Mouse (Mus musculus) midbrain, embryonic 13.5 days (tissue): ENCODE measurements around the gene Gabarap. TPM values are rescaled to one million over a fixed set of nuclear protein-coding genes. Genes with fewer than 3 reads are reported as not detected.
"Not testable (repeated sequence)": the region's sequence is repeated elsewhere in the genome, so short reads cannot be mapped to it uniquely, and the experiment has no call there.

Experiments used
- ATAC-seq: fragments of 200-750 bp; cut with Nextera tagmentation; 2 replicates; pipeline ENCODE4 v1.8.0; 2017; ENCODE audit warnings: mild to moderate bottlenecking, moderate TSS enrichment, moderate library complexity
- H3K27ac ChIP-seq: fragments of 300-500 bp; sonication (generic); 2 replicates; pipeline ENCODE4 v1.5.1; 2015; ENCODE audit warnings: inconsistent platforms, mild to moderate bottlenecking, moderate library complexity
- H3K27me3 ChIP-seq: fragments of 300-500 bp; sonication (generic); 2 replicates; pipeline ENCODE4 v1.6.1; 2015; ENCODE audit warnings: mild to moderate bottlenecking, inconsistent platforms
- H3K36me3 ChIP-seq: fragments of 300-500 bp; sonication (generic); 2 replicates; pipeline ENCODE4 v1.6.1; 2015; ENCODE audit warnings: mild to moderate bottlenecking, inconsistent platforms
- H3K4me1 ChIP-seq: fragments of 300-500 bp; sonication (generic); replicated peaks from 2 replicates; pipeline ENCODE4 v1.6.1; 2015; ENCODE audit warnings: inconsistent platforms
- H3K4me2 ChIP-seq: fragments of 300-500 bp; sonication (generic); replicated peaks from 2 replicates; pipeline ENCODE4 v1.6.1; 2015; ENCODE audit warnings: moderate library complexity, mild to moderate bottlenecking, inconsistent platforms
- H3K4me3 ChIP-seq: fragments of 300-500 bp; sonication (generic); replicated peaks from 2 replicates; pipeline ENCODE4 v1.5.1; 2015; ENCODE audit warnings: mild to moderate bottlenecking, inconsistent platforms
- H3K9ac ChIP-seq: fragments of 300-500 bp; sonication (generic); replicated peaks from 2 replicates; pipeline ENCODE4 v1.6.1; 2015; ENCODE audit warnings: mild to moderate bottlenecking, inconsistent platforms
- H3K9me3 ChIP-seq: fragments of 300-500 bp; sonication (generic); 2 replicates; pipeline ENCODE4 v1.6.1; 2016; ENCODE audit warnings: mild to moderate bottlenecking, inconsistent platforms
- WGBS: fragments of 180-500 bp; shearing (Covaris S2); methylation state at CpG from one replicate; pipeline ENCODE4 v1.1.7; 2015; 5-methylcytosine and 5-hydroxymethylcytosine counted together
- polyA plus RNA-seq: library from polyadenylated mRNA; unstranded; fragments of >200 nt; fragmentation: Nextera tagmentation; extraction: Ambion mirVana; gene quantifications from 2 replicates; pipeline ENCODE4 v1.2.1, GENCODE M21; 2015

Gabarap gene
- 611 and 625 TPM in 2 replicates for polyA plus RNA-seq

DNA sequence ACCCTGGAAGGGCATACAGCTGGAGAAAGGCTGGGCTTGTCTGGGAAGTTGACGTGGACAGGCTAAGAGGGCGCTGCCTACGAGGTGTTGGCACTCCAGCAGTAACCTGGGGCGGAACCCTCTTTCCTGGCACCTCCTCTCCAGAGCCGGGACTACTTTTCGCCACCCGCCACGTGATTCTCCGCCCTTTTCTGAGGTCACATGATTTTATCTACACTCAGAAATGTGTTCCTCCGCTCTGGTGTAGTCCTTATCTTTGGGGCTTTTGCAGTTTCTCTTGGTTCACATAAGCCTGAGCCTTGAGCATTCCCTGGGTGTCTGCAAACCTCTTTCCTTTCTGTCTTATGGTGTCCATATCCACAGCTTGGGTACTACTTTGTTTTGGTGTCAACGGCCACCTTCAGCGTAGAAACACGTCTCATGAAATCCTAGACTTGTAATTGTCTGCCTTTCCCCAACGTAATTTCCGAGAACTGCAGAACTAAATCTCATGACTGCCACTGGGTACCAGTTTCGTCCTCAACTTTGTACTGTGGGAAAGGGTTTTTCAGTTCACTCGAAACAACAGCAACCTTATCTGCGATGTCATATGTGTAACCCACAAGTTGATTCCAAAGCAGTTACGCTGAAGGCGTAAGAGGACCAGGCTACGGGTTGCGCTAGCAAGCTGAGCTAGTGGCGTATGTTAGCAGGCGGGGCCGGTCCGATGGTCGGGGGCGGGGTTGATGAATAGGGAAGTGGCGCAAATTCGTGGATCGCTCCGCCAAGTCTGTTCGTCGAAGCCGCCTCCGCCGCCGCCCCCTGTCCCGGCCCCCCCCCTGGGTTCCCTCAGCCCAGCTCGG lies at the start of gene Gabarap:
TSS of gene Gabarap (plus strand) at position 294 of the 842 bp plus-strand sequence.
- Histone ChIP-seq H3K4me2 (peak within 1 kb of the TSS; percentile 72), H3K27ac (peak within 1 kb of the TSS; percentile 93), H3K9me3 (no peaks in the 10 kb centered on the region), H3K36me3 (peaks cover 55% of the 10 kb centered on the region), H3K27me3 (no peaks in the 10 kb centered on the region), H3K4me3 (peak within 1 kb of the TSS; percentile 75), H3K9ac (peak within 1 kb of the TSS; percentile 86), H3K4me1 (peaks cover 30% of the 10 kb centered on the region)
- under 1% methylated on average over 40 of the region's 40 CpGs for WGBS
- ATAC-seq: peak; percentile 62

DNA sequence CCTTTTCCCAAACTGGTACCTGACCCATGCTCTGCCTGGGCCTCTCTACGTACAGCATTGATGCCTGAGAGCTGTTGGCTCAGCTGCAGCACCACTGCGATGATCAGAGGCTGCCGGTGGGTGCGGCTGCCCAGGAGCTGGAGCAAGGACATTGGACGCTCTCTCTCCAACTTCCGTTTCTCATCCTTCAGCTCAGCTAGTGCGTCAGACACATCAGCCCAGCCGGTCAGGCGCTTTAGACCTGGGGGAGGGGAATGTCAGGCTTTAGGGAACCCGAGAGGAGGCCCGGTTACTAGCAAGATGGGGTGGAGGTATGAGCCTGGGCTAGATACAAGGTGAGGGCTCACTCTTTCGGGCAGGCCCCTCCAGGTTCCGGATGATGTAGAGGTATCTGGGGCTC lies 45.7 kb upstream of the Gabarap start:
- no peaks in the 10 kb centered on the region for H3K9me3 ChIP-seq
- WGBS: 78% methylated on average over 13 of the region's 13 CpGs
- no peak overlapping the region for H3K4me3 ChIP-seq
- no peak for ATAC-seq
- H3K27ac ChIP-seq: no peak overlapping the region
- no peaks in the 10 kb centered on the region for H3K27me3 ChIP-seq
- no peak overlapping the region for H3K9ac ChIP-seq
- no peaks in the 10 kb centered on the region for H3K36me3 ChIP-seq
- no peak overlapping the region for H3K4me2 ChIP-seq
- peaks cover 16% of the 10 kb centered on the region for H3K4me1 ChIP-seq

DNA sequence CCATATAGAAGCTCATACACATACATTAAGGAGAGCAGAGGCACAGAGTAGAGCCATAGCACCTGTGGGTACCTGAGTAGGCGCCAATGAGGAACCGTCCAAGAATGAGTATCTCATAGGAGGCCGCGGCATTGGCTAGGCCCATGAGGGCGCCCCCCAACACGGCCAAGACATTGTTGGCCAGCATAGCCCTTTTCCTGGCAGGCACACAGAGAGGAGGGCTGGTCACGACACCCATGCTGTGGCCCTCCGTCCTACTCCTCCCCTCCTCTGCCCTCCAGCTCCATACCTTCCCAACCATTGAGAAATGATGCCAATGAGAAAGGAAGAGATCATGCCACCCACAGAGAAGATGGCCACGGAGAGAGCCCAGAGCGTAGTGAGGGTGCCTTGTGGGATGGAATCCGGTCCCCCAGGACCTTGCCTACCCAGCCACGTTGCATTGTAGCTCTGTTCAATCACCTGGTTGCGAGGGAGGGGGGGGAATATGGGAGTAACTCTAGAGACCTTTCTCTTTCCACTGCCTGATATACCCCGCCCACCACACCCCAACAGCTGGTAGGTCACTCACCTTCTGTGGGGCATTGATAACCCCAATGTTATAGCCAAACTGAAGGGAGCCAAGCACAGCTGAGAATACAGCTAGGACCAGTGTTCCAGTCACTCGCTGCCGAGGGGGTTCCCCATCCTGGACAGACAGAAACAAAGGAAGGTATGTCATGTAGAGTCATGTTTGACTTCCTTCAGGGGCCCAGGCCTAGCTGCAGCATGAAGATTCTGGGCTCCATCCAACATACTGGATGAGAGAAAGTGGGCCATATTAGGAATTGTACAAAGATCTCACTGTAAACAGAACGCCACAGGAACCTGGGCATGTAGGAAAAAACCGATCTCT lies 44.7 kb upstream of the Gabarap start:
- 94% methylated on average over 18 of the region's 18 CpGs for WGBS

DNA sequence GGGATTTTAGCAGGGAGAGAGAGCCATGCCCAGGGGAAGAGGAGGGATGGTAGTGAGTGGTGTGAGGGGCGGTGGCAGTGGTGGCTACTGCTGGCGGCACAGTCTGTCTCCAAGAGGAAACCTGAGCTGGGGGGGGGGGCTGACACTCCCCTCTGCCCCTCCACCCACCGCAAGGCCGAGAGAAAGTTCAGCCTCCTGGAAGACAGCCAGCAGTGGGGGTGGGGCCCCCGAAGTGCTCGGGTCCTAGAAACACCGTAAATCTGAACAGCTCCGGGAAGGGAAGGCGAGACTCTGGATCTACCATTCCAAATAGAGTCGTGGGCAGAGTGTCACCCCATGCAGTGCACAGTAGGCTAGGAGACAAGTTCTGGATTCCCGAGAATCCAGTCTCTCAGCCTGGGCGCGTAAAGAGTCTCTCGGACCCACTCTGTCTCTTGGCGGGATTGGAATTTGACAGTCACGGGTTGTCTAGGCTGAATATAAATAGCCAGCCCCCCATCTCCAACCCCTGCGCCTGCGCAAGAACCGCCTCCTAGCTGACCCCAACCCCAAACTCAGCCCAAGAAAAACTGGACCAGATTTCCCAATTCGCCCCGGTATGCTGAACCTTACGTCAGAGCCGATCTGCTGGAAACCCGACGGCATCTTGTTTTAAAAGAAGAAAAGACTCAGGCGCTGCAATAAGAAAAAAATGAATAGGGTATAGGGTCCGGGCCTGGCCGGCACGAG lies 43.4 kb upstream of the Gabarap start:
- H3K36me3 ChIP-seq: no peaks in the 10 kb centered on the region
- H3K27me3 ChIP-seq: 0 out of 2 replicates have a peak, but pooled peaks cover 14% of the 10 kb centered on the region
- H3K4me2 ChIP-seq: peak overlapping the region; percentile 59
- peak overlapping the region; percentile 46 for H3K9ac ChIP-seq
- 2% methylated on average over 29 of the region's 29 CpGs for WGBS
- peaks cover 16% of the 10 kb centered on the region for H3K4me1 ChIP-seq
- H3K4me3 ChIP-seq: peak overlapping the region; percentile 44
- peak; percentile 32 for ATAC-seq
- H3K27ac ChIP-seq: 0 out of 2 replicates have a peak overlapping the region, but pooled peaks have one; percentile 2
- no peaks in the 10 kb centered on the region for H3K9me3 ChIP-seq

More for the DNA sequence above, 44.7 kb upstream of the Gabarap start:
- Histone ChIP-seq H3K4me1 (peaks cover 16% of the 10 kb centered on the region), H3K36me3 (no peaks in the 10 kb centered on the region), H3K9ac (no peak overlapping the region), H3K9me3 (no peaks in the 10 kb centered on the region), H3K4me2 (no peak overlapping the region), H3K4me3 (no peak overlapping the region), H3K27me3 (0 out of 2 replicates have a peak, but pooled peaks cover 6% of the 10 kb centered on the region), H3K27ac (no peak overlapping the region)
- no peak for ATAC-seq

DNA sequence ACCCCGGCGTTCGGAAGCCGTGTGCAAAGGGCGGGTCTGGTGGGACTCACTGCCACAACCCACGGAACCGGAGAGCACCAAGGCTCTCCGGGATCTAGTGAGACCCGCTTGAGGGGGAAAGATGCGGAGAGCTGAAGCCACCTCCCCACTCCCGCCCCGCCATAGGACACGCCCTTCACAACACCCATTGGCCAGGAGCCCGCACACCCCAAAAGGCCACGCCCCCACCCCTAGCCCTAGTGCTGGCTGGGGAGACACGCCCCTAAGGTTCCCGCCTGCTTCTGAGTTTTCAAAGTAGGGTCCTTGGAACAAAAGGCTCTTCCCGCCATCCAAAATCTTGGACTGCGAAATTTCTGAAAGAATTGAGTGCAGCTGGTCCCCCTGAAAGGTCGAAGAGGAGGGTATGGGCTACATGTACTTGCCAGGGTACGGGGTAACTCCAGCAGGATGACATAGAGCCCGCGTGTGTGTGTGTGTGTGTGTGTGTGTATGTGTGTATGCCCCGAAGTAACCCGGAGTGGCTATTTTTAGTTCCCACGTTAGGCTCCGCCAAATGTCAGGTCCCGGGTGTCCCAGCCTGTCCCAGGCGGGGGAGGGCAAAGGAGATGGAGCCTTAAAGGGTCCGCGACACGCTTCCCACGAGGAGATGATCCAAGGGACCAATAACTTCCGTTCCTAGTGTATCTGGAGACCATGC lies 42.7 kb upstream of the Gabarap start, which contains the start of gene Slc2a4:
TSS of gene Slc2a4 (minus strand) at position 123 of the 697 bp plus-strand sequence.
- no peaks in the 10 kb centered on the region for H3K36me3 ChIP-seq
- ATAC-seq: peak; percentile 94
- peak within 1 kb of the TSS; percentile 59 for H3K4me2 ChIP-seq
- 0 out of 2 replicates have a peak, but pooled peaks cover 18% of the 10 kb centered on the region for H3K27me3 ChIP-seq
- peak within 1 kb of the TSS; percentile 46 for H3K9ac ChIP-seq
- H3K9me3 ChIP-seq: no peaks in the 10 kb centered on the region
- H3K27ac ChIP-seq: peak within 1 kb of the TSS; percentile 49
- peaks cover 16% of the 10 kb centered on the region for H3K4me1 ChIP-seq
- under 1% methylated on average over 34 of the region's 34 CpGs for WGBS
- H3K4me3 ChIP-seq: peak within 1 kb of the TSS; percentile 44

DNA sequence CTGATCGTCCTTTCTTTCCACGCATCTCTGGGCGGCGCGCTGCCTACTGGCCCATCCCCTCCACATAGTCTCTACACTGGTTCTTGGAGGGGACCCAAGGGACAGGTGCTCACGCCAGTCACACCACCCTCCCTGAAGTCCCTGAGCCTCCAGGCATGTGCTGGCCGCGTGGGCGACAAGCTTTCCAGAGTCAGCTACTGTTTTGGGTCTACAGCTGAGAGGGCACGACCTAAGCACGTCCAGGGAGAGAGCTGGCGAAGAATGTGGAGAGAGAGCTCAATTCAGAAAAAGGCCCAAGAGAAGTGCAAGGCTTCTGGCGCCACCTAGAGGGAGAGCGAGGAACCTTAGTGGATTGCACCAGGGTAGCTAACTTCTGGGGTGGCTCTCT lies 42.2 kb upstream of the Gabarap start:
- under 1% methylated on average over 14 of the region's 14 CpGs for whole genome bisulfite sequencing
- ATAC-seq: peak; percentile 71
- peak overlapping the region; percentile 59 for H3K4me2 ChIP-seq
- H3K4me1 ChIP-seq: peaks cover 16% of the 10 kb centered on the region
- H3K9ac ChIP-seq: no peak overlapping the region; the same call in 1 of the 2 replicates
- no peaks in the 10 kb centered on the region for H3K9me3 ChIP-seq
- peak overlapping the region; percentile 49 for H3K27ac ChIP-seq
- H3K36me3 ChIP-seq: no peaks in the 10 kb centered on the region
- H3K4me3 ChIP-seq: peak overlapping the region; percentile 44
- H3K27me3 ChIP-seq: 0 out of 2 replicates have a peak, but pooled peaks cover 18% of the 10 kb centered on the region

DNA sequence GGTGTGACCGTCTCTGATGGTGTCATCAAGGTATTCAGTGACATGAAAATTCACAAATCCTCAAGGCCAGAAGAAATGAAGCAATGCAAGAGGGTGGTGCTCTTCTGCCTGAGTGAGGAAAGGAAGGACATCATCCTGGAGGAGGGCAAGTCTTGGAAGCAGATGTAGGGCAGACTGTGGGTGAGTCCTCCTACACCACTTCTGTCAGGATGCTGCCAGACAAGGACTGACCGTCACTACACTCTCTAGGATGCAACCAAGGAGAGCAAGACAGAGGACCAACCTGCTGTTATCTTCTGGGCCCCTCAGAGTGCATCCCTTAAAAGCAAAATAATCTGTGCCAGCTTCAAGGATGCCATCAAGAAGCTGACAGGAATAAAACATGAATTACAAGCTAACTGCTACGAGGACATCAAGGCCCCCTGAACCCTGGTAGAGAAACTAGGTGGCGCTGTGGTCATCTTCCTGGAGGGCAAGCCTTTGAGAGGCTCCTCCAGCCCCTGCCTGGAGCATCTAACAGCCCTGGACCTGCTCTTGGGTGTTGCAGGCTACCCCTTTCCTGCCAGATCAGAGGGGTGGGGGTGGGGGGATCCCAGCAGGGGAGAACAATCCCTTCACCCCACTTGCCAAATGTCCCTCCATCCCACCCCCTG lies 40.0 kb upstream of the Gabarap start:
- 38% methylated on average over 4 of the region's 4 CpGs for WGBS
- 0 out of 2 replicates have a peak, but pooled peaks cover 18% of the 10 kb centered on the region for H3K27me3 ChIP-seq
- no peak overlapping the region for H3K27ac ChIP-seq
- no peak overlapping the region for H3K4me2 ChIP-seq
- peaks cover 16% of the 10 kb centered on the region for H3K4me1 ChIP-seq
- H3K9ac ChIP-seq: no peak overlapping the region
- H3K9me3 ChIP-seq: no peaks in the 10 kb centered on the region
- no peak overlapping the region for H3K4me3 ChIP-seq
- no peak for ATAC-seq
- H3K36me3 ChIP-seq: no peaks in the 10 kb centered on the region

DNA sequence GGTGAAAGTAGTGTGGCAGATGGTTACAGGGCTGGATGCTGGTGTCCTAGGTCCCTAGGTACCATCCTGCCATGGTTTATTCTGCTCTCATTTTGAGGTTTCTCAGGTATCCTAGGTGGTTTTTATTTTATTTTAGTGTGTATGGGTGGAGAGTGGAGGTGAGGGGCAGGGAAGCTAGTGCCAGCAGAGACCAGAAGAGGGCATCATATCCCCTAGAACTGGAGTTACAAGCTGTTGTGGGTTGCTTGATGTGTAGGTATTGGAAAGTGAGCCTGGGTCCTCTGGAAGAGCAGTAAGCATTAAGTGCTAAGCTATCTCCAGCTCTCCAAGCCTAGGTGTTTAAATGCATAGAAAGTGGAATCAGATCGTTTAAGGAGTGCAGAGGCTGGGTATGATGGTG lies 38.7 kb upstream of the Gabarap start:
- H3K4me1 ChIP-seq: peaks cover 14% of the 10 kb centered on the region
- H3K4me3 ChIP-seq: no peak overlapping the region
- H3K9me3 ChIP-seq: no peaks in the 10 kb centered on the region
- no peak for ATAC-seq
- H3K27ac ChIP-seq: no peak overlapping the region
- WGBS: 40% methylated on average over 1 of the region's 1 CpGs
- H3K4me2 ChIP-seq: no peak overlapping the region
- H3K36me3 ChIP-seq: no peaks in the 10 kb centered on the region
- H3K27me3 ChIP-seq: 0 out of 2 replicates have a peak, but pooled peaks cover 18% of the 10 kb centered on the region
- no peak overlapping the region for H3K9ac ChIP-seq

DNA sequence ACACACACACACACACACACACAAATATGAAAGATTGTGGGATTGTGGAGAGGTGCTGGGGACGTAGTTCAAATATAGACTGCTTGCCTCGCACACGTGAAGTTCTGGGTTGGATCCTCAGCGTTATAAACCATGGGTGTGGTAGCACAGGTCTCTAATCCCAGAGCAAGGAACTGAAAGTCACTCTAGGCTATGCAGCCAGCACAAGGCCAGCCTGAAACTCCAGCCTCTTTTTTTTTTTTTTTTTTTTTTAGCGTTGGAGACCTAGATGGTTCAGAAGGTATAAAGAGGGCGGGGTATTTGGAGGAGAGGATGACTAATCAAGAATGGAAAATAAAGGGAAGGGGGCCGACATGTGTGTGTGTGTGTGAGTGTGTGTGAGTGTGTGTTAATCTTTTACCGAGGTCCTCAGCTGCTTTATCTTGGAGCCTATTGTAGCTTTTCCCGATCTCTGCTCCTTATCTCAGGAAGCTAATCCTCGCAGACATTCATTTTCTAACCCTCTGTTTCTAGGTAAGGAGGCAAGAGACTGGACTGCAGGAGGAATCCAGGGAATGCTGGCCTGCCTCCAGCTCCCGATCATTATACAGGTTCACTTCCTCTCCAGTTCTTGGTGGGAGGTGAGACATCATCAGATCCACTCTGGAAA lies 37.6 kb upstream of the Gabarap start:
- peaks cover 5% of the 10 kb centered on the region for H3K4me1 ChIP-seq
- H3K27ac ChIP-seq: no peak overlapping the region

DNA sequence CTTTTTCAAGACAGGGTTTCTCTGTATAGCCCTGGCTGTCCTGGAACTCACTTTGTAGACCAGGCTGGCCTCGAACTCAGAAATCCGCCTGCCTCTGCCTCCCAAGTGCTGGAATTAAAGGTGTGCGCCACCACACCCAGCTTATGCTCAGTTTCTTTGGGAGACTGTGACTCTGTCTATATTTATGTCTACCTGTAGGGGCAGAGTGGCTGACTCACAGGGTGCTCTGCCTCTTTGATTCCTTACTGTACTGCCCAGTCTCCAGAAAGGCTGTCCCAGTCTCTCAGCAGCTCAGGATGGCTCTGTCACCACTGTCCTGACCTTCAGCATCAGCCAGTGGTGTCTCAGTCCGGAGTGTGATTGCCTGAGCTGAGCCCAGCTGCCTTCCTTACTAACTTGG lies 35.3 kb upstream of the Gabarap start:
- H3K9me3 ChIP-seq, H3K9ac ChIP-seq, H3K27ac ChIP-seq, ATAC-seq, H3K4me2 ChIP-seq, H3K36me3 ChIP-seq, H3K4me3 ChIP-seq, H3K4me1 ChIP-seq: not testable (repeated sequence)
- H3K27me3 ChIP-seq: peaks cover 32% of the 10 kb centered on the region
- WGBS: 82% methylated on average over 4 of the region's 4 CpGs

More for the DNA sequence above, 37.6 kb upstream of the Gabarap start:
- Histone ChIP-seq H3K27me3 (0 out of 2 replicates have a peak, but pooled peaks cover 21% of the 10 kb centered on the region), H3K4me3 (no peak overlapping the region), H3K9me3 (no peaks in the 10 kb centered on the region), H3K4me2 (no peak overlapping the region), H3K36me3 (no peaks in the 10 kb centered on the region), H3K9ac (no peak overlapping the region)
- ATAC-seq: no peak
- 68% methylated on average over 11 of the region's 11 CpGs for WGBS
